Mouse (Mus musculus) E14TG2a.4 (cell line): ENCODE data around the gene Rnf166.

Experiments
- H3K27me3 ChIP-seq: 2 replicates; pipeline ENCODE4 v1.6.1; 2014; ENCODE audit warnings: low read length, control low read depth; ENCODE audit not compliant: insufficient read depth
- H3K36me3 ChIP-seq: 2 replicates; pipeline ENCODE4 v1.6.1; 2014; ENCODE audit warnings: low read length, control low read depth; ENCODE audit not compliant: insufficient read depth
- H3K4me1 ChIP-seq: replicated peaks from 2 replicates; pipeline ENCODE4 v1.6.1; 2014; ENCODE audit warnings: low read depth, low read length, control low read depth
- H3K4me3 ChIP-seq: replicated peaks from 2 replicates; pipeline ENCODE4 v1.5.1; 2014; ENCODE audit warnings: mild to moderate bottlenecking, low read length
- H3K9me3 ChIP-seq: 2 replicates; pipeline ENCODE4 v1.6.1; 2014; ENCODE audit warnings: low read length, control low read depth
- CTCF ChIP-seq: conservative IDR thresholded peaks from 2 replicates; pipeline ENCODE4 v1.5.1; 2014; ENCODE audit warnings: low read length
- NANOG ChIP-seq: IDR thresholded peaks from 2 replicates; pipeline ENCODE4 v1.6.1; 2014; ENCODE audit warnings: borderline replicate concordance, low read length, mixed read lengths
- POU5F1 ChIP-seq: IDR thresholded peaks from 2 replicates; pipeline ENCODE4 v1.6.1; 2014; ENCODE audit warnings: low read length, borderline replicate concordance

Rnf166 gene

DNA sequence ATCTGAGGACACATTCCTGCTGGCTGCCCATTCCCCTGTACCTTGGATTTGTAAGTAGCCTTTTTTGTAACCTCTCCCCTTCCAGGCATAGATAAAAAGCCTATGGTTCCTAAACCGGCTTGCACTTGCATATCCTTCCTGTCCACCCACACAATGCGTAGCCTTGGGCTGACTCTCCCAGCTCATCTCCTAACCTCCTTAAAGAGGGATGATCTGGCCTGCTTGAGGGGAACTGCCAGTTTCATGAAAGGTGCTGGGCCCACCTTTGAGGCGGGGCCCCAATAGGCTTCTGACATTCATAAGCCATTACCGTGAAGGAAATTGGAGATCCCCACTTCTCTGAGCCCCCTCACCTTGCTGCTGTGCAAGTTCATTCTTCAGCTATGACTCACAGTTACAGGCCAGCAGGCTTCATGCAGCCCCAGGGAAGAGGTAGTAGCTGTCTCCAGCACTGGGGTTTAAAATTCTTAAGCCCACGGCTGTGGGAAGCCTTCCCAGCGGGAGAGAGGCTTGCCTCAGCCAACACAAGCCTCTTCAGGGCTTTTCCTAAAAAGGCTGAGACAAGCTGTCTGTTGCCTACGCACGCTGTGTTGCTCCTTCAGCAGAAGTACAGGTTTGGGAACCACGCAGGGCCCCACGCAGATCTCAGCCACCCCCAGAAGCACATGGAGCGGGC lies 14.3 kb downstream of the Rnf166 start:
- Histone ChIP-seq H3K27me3 (peaks cover 54% of the 10 kb centered on the region), H3K36me3 (peaks cover 20% of the 10 kb centered on the region), H3K9me3 (no peaks in the 10 kb centered on the region), H3K4me1 (peaks cover 72% of the 10 kb centered on the region), H3K4me3 (peak overlapping the region; percentile 82)
- TF ChIP-seq NANOG (no peak; the same call in 1 of the 2 replicates), POU5F1 (no peak), CTCF (no peak)

DNA sequence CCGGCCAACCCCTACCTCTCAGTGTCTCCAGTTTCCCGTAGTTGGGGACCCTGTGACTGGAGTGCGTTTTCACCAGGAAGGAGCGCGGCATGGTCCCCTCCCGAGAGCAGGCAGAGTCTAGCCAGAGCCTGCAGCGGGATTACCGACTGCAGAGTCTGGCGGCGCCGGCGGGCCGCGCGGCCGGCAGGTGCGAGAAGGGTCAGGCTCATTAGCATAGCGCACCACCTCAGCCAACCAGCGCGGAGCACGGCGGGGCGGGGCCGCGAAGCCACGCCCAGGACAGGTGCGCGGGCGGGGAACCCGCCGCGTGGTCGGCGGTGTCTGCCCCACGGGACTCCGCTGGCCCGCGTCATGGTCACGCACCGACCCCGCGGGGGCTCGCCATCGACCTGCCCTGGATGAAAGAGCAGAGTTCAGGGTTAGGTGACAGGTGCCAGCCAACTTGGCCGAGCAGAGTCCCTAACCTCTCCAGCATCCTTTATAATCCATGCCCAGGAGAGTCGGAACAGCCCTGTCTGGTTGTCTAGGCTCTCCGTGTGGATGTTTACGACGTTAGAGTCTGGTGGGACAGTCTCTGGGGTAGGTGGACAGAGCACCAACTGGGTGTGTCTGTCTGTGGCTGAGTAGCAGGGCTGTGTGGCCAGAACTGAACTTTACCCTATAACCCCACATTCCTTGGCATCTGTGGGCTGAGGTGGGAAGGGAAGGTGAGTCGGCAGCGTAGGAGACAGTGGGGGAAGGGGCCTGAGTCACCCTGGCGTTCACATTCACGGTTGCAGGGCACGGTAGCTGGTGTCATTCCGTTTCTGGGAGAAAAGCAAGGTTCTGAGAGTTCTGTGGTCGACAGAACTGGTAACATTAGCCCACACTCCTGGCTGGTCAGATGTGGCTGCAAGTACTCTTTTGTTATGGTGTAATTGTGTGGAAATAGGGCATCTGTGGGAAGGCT lies 15.1 kb downstream of the Rnf166 start, which contains the start of gene Snai3:
Snai3 (minus strand) TSS at position 210 of the 949 bp plus-strand sequence.
- TF ChIP-seq CTCF (no peak), POU5F1 (no peak), NANOG (no peak)
- Histone ChIP-seq H3K4me3 (peak within 1 kb of the TSS; percentile 82), H3K4me1 (peaks cover 69% of the 10 kb centered on the region), H3K36me3 (peaks cover 22% of the 10 kb centered on the region), H3K9me3 (no peaks in the 10 kb centered on the region), H3K27me3 (peaks cover 56% of the 10 kb centered on the region)

DNA sequence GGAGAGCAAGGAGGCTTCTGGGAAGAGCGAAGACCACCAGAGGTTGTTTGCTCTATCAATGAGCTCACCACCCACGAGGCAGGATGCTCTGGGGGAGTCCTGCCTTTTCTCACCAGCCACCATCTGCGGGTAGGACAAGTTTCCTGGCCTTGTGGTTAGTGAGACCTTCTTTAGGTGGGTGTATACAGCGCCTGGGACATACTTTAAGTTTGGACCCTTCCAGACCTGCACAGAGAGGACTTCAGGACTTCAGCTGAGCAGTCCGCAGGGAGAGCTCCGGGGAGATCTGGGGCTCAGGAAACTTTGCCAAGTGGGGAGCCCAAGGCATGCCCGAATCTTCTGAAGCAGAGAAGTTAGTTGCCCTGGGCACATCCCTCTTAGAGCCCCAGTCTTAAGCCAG lies 15.9 kb downstream of the Rnf166 start:
- H3K27me3 ChIP-seq, result peaks cover 56% of the 10 kb centered on the region
- TF ChIP-seq NANOG (no peak), CTCF (no peak), POU5F1 (no peak)
- peak overlapping the region; percentile 82 for H3K4me3 ChIP-seq
- peaks cover 28% of the 10 kb centered on the region for H3K36me3 ChIP-seq
- H3K9me3 ChIP-seq, result no peaks in the 10 kb centered on the region
- H3K4me1 ChIP-seq, result peaks cover 71% of the 10 kb centered on the region

DNA sequence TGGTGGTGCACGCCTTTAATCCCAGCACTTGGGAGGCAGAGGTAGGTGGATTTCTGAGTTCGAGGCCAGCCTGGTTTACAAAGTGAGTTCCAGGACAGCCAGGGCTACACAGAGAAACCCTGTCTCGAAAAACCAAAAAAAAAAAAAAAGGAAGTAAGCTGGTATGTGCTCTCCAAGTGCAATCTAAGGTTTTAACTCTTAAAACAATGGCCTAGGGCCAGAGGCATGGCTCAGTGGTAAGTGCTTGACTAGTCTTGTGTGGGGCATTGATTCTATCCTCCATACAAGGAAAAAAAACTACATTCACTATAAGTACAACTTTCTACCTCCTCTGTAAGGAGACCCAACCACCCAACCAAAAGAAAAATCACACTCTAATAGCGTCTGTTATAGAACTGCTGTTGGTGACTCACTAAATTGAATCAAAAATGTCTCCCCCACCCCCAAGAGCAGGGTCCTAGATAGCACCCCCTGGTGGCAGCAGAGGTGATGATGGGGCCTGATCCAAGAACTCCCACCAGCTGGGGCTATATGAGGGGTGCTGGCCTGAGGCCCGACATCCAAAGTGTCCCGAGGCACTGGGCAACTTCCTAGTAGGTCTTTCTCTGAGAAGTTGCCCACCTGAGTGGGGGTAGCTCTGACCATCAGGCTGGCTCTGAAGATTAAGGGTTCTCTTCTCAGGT lies 16.5 kb downstream of the Rnf166 start:
- Histone ChIP-seq H3K36me3 (peaks cover 32% of the 10 kb centered on the region), H3K4me1 (peaks cover 70% of the 10 kb centered on the region)
- TF ChIP-seq CTCF, result peak; percentile 69
- TF ChIP-seq POU5F1, result no peak

DNA sequence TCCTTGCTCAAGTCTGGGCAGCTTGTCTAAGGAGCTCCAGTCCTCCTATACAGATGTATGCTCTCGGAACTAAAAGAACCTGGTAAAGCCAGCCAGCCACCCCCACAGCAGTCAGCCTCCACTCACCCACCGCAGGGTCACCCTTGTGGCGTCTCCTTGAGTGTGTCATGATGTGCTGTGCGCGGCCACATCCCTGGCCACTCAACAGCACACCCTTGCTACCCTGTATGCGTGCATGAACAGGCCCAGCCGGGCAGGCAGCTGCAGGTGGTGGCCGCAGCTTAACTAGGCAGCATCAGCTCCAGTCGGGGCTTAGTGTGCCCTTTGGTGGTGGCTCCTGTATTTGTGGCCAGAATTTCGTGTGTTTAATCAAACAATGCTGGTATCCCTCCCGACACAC lies 18.7 kb downstream of the Rnf166 start:
- Histone ChIP-seq H3K36me3 (peaks cover 37% of the 10 kb centered on the region), H3K4me1 (peaks cover 62% of the 10 kb centered on the region), H3K9me3 (no peaks in the 10 kb centered on the region), H3K27me3 (peaks cover 36% of the 10 kb centered on the region), H3K4me3 (no peak overlapping the region)
- TF ChIP-seq NANOG (no peak), CTCF (no peak), POU5F1 (no peak)

More for the DNA sequence above, 16.5 kb downstream of the Rnf166 start:
- H3K27me3 ChIP-seq, result peaks cover 56% of the 10 kb centered on the region
- H3K9me3 ChIP-seq, result no peaks in the 10 kb centered on the region
- H3K4me3 ChIP-seq, result peak overlapping the region; percentile 82

DNA sequence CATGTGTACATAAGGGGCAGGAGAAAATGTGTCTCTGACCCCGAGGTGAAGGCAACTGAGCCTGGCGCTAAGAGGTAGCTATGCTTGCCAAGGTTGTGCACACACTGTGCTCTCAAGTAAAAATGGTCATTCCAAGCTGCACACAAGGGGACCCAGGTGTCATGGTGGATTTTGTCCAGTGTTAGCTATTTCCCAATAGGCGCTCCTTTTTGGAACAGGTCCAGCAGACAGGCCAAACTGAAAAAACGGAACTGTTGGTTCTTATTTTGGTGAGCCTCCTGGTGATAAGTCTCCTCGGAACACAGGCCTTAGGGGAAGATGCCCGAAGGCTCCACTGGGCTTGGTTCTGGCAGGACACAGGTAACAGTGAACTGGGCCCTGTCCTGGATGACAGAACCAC lies 21.5 kb downstream of the Rnf166 start:
- no peaks in the 10 kb centered on the region for H3K9me3 ChIP-seq
- TF ChIP-seq CTCF, result no peak
- TF ChIP-seq NANOG, result no peak
- no peak for TF ChIP-seq POU5F1
- peaks cover 46% of the 10 kb centered on the region for H3K4me1 ChIP-seq
- H3K4me3 ChIP-seq, result no peak overlapping the region
- peaks cover 37% of the 10 kb centered on the region for H3K36me3 ChIP-seq
- peaks cover 11% of the 10 kb centered on the region for H3K27me3 ChIP-seq

DNA sequence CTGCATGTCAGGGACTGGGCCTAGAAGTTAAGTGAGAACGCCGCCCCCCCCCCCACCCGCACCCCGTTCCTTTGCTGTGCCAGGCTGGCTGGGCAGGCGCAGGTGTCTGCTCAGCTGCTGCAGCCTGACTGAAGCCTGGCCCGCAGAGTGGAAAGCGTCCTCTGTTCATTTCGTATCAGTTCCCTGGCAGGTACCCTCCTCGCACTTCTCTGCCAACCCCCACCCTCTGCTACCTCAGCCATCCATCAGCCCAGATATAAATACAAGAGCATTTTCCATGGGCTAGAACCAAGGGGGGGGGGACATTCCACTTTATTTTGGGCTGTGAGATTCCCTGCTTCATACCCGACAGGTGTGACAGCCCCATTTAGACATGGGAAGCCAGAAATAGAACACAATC lies 23.7 kb downstream of the Rnf166 start:
- no peaks in the 10 kb centered on the region for H3K9me3 ChIP-seq
- peaks cover 32% of the 10 kb centered on the region for H3K4me1 ChIP-seq
- TF ChIP-seq NANOG, result no peak
- no peak for TF ChIP-seq POU5F1
- TF ChIP-seq CTCF, result no peak
- peaks cover 12% of the 10 kb centered on the region; the same call in 1 of the 2 replicates for H3K27me3 ChIP-seq
- peaks cover 33% of the 10 kb centered on the region for H3K36me3 ChIP-seq
- no peak overlapping the region for H3K4me3 ChIP-seq

DNA sequence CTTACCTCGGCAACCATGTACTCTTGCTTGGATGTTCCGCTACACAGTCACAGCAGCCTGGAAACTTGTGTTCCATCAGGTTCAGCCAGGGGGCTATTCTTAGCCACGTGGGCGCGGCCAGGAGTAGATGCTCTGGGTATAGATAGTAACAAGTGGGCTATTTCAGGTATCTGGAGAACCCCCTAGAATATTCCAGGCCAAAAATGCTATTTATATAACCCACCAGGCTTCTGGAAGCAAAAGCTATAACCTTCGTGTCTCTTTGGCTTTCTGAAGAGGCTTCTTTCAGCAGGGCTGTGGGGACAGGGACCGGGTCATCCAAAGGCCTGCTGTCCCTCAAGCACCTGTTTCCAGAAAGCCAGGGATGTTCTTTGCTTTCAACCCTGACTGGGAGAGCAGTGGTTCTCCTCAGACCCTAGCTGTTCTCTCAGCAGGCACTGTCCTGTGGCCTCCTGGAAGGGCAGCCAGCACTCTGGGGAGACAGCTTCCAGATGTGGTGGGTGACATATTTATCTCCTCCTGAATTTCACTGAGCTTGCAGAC lies 24.6 kb downstream of the Rnf166 start:
- TF ChIP-seq POU5F1 (no peak), CTCF (no peak), NANOG (no peak)
- H3K36me3 ChIP-seq, result peaks cover 24% of the 10 kb centered on the region
- peaks cover 9% of the 10 kb centered on the region; the same call in 1 of the 2 replicates for H3K27me3 ChIP-seq
- no peaks in the 10 kb centered on the region for H3K9me3 ChIP-seq
- H3K4me3 ChIP-seq, result no peak overlapping the region
- H3K4me1 ChIP-seq, result peaks cover 32% of the 10 kb centered on the region
